Mouse (Mus musculus) thymus, adult 2 months (tissue): Measurements from ENCODE around the gene Cdk12.

ENCODE experiments used
- CTCF ChIP-seq: fragments of 200-500 bp; IDR thresholded peaks from 2 replicates; pipeline ENCODE4 v1.5.1; 2012; ENCODE audit warnings: mild to moderate bottlenecking, control low read depth, low read length, moderate library complexity, borderline replicate concordance; ENCODE audit not compliant: control insufficient read depth, poor library complexity, insufficient read depth; ENCODE audit errors: extremely low read depth
- POLR2A ChIP-seq: fragments of 200-500 bp; IDR thresholded peaks from 2 replicates; pipeline ENCODE4 v1.6.1; 2012; ENCODE audit warnings: mild to moderate bottlenecking, low read length, control low read depth, moderate library complexity; ENCODE audit not compliant: control insufficient read depth, poor library complexity, insufficient read depth; ENCODE audit errors: extremely low read depth

DNA sequence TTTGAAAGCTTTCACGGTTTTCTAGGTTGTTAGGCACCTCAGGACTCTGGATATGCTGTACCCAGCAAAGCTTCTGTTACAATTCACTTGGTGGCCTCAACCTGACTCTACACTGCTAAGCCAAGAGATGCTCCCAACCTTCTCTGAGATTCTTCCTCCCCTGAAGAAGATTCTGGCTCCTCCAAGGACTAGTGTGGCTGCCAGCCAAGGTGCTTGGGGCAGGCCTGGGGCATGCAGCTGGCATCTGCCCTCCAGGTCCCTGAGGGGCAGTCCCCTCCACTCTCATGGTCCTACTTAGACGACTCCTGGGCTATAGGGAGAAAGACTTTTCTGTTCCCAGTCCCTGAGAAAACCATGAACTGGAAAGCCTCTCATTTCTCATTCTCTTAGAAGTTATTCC is 88.0 kb downstream of the Cdk12 start:
- TF ChIP-seq CTCF (no peak), POLR2A (no peak)
